Mouse (Mus musculus): ENCODE data around the gene Ank3. TPM values are rescaled to one million over a fixed set of nuclear protein-coding genes. Genes with fewer than 3 reads are reported as not detected.

Gene Ank3
- polyA plus RNA-seq, 1 experiment from 2014 or later: 60.0 TPM

- Histone ChIP-seq H3K27ac (ENCODE audit: low read depth, low read length) (no peak overlapping the region), H3K36me3 (ENCODE audit: control insufficient read depth, insufficient read depth, low read length) (no peaks in the 10 kb centered on the region), H3K9ac (ENCODE audit: low read length) (no peak overlapping the region), H3K4me1 (ENCODE audit: control insufficient read depth, insufficient read depth, low read length) (no peaks in the 10 kb centered on the region; the same call in 1 of the 2 replicates), H3K4me3 (ENCODE audit: low read depth, low read length) (no peak overlapping the region), H3K9me3 (replicated peaks; ENCODE audit: control insufficient read depth, low read length) (no peaks in the 10 kb centered on the region), H3K27me3 (replicated peaks; ENCODE audit: control insufficient read depth, insufficient read depth, low read length) (no peaks in the 10 kb centered on the region), H3K4me2 (ENCODE audit: low read length) (no peak overlapping the region)
- no peak for DNase-seq (ENCODE audit: low spot score)
- 78% methylated on average over 6 of the region's 6 CpGs for WGBS
- ATAC-seq: no peak
Observed at GRCm38 (mm10) chr10:69628743-69629142, 230.2 kb downstream of the Ank3 start.

- H3K36me3 ChIP-seq (ENCODE audit: control insufficient read depth, insufficient read depth, low read length): no peaks in the 10 kb centered on the region
- H3K27ac ChIP-seq (ENCODE audit: low read depth, low read length): no peak overlapping the region
- H3K4me2 ChIP-seq (ENCODE audit: low read length): no peak overlapping the region
- H3K4me3 ChIP-seq (ENCODE audit: low read depth, low read length): no peak overlapping the region
- DNase-seq (ENCODE audit: low spot score) (peak; percentile 31), ATAC-seq (no peak)
- H3K4me1 ChIP-seq (ENCODE audit: control insufficient read depth, insufficient read depth, low read length): peaks cover 14% of the 10 kb centered on the region
- H3K9ac ChIP-seq (ENCODE audit: low read length): no peak overlapping the region
- H3K9me3 ChIP-seq (replicated peaks; ENCODE audit: control insufficient read depth, low read length): no peaks in the 10 kb centered on the region
- WGBS: 61% methylated on average over 7 of the region's 7 CpGs
- H3K27me3 ChIP-seq (replicated peaks; ENCODE audit: control insufficient read depth, insufficient read depth, low read length): no peaks in the 10 kb centered on the region
Observed at GRCm38 (mm10) chr10:69630802-69631388, 232.3 kb downstream of the Ank3 start.

- DNase-seq (ENCODE audit: low spot score) (no peak), ATAC-seq (no peak)
- Histone ChIP-seq H3K4me3 (ENCODE audit: low read depth, low read length) (no peak overlapping the region), H3K27ac (ENCODE audit: low read depth, low read length) (no peak overlapping the region), H3K9ac (ENCODE audit: low read length) (no peak overlapping the region), H3K9me3 (replicated peaks; ENCODE audit: control insufficient read depth, low read length) (no peaks in the 10 kb centered on the region), H3K4me2 (ENCODE audit: low read length) (no peak overlapping the region), H3K27me3 (replicated peaks; ENCODE audit: control insufficient read depth, insufficient read depth, low read length) (no peaks in the 10 kb centered on the region), H3K4me1 (ENCODE audit: control insufficient read depth, insufficient read depth, low read length) (peaks cover 24% of the 10 kb centered on the region), H3K36me3 (ENCODE audit: control insufficient read depth, insufficient read depth, low read length) (no peaks in the 10 kb centered on the region)
- WGBS: 87% methylated on average over 8 of the region's 8 CpGs
Observed at GRCm38 (mm10) chr10:69632885-69633284, 234.3 kb downstream of the Ank3 start.

- ATAC-seq (peak; percentile 40; the same call in 1 of the 2 replicates), DNase-seq (ENCODE audit: low spot score) (peak; percentile 31)
- no peak overlapping the region for H3K9ac ChIP-seq (ENCODE audit: low read length)
- H3K27me3 ChIP-seq (replicated peaks; ENCODE audit: control insufficient read depth, insufficient read depth, low read length): no peaks in the 10 kb centered on the region
- H3K4me1 ChIP-seq (ENCODE audit: control insufficient read depth, insufficient read depth, low read length): peaks cover 24% of the 10 kb centered on the region
- peak overlapping the region; percentile 65 for H3K27ac ChIP-seq (ENCODE audit: low read depth, low read length)
- 51% methylated on average over 5 of the region's 5 CpGs for WGBS
- no peak overlapping the region for H3K4me2 ChIP-seq (ENCODE audit: low read length)
- no peaks in the 10 kb centered on the region for H3K36me3 ChIP-seq (ENCODE audit: control insufficient read depth, insufficient read depth, low read length)
- no peak overlapping the region for H3K4me3 ChIP-seq (ENCODE audit: low read depth, low read length)
- no peaks in the 10 kb centered on the region for H3K9me3 ChIP-seq (replicated peaks; ENCODE audit: control insufficient read depth, low read length)
Observed at GRCm38 (mm10) chr10:69634891-69635290, 236.3 kb downstream of the Ank3 start.

GRCm38 (mm10) chr10:69635910-69636656, 237.5 kb downstream of the Ank3 start:
- Histone ChIP-seq H3K4me1 (ENCODE audit: control insufficient read depth, insufficient read depth, low read length) (peaks cover 24% of the 10 kb centered on the region), H3K4me3 (ENCODE audit: low read depth, low read length) (no peak overlapping the region), H3K4me2 (ENCODE audit: low read length) (no peak overlapping the region), H3K27me3 (replicated peaks; ENCODE audit: control insufficient read depth, insufficient read depth, low read length) (no peaks in the 10 kb centered on the region), H3K27ac (ENCODE audit: low read depth, low read length) (peak overlapping the region; percentile 65; the same call in 1 of the 2 replicates), H3K9ac (ENCODE audit: low read length) (no peak overlapping the region), H3K36me3 (ENCODE audit: control insufficient read depth, insufficient read depth, low read length) (no peaks in the 10 kb centered on the region), H3K9me3 (replicated peaks; ENCODE audit: control insufficient read depth, low read length) (no peaks in the 10 kb centered on the region)
- peak; percentile 53 for DNase-seq (ENCODE audit: low spot score)
- 40% methylated on average over 11 of the region's 11 CpGs for WGBS
- peak; percentile 67 for ATAC-seq

GRCm38 (mm10) chr10:69639138-69639537, 240.6 kb downstream of the Ank3 start:
- DNase-seq (ENCODE audit: low spot score): no peak
- 92% methylated on average over 6 of the region's 6 CpGs for WGBS
- H3K9me3 ChIP-seq (replicated peaks; ENCODE audit: control insufficient read depth, low read length): no peaks in the 10 kb centered on the region
- H3K4me3 ChIP-seq (ENCODE audit: low read depth, low read length): no peak overlapping the region
- H3K36me3 ChIP-seq (ENCODE audit: control insufficient read depth, insufficient read depth, low read length): no peaks in the 10 kb centered on the region
- peaks cover 24% of the 10 kb centered on the region for H3K4me1 ChIP-seq (ENCODE audit: control insufficient read depth, insufficient read depth, low read length)
- no peak overlapping the region for H3K4me2 ChIP-seq (ENCODE audit: low read length)
- H3K27ac ChIP-seq (ENCODE audit: low read depth, low read length): no peak overlapping the region
- ATAC-seq: no peak
- no peaks in the 10 kb centered on the region for H3K27me3 ChIP-seq (replicated peaks; ENCODE audit: control insufficient read depth, insufficient read depth, low read length)
- no peak overlapping the region for H3K9ac ChIP-seq (ENCODE audit: low read length)

- ATAC-seq (no peak), DNase-seq (ENCODE audit: low spot score) (no peak)
- Histone ChIP-seq H3K4me3 (ENCODE audit: low read depth, low read length) (no peak overlapping the region), H3K27ac (ENCODE audit: low read depth, low read length) (no peak overlapping the region), H3K27me3 (replicated peaks; ENCODE audit: control insufficient read depth, insufficient read depth, low read length) (no peaks in the 10 kb centered on the region), H3K9ac (ENCODE audit: low read length) (no peak overlapping the region), H3K9me3 (replicated peaks; ENCODE audit: control insufficient read depth, low read length) (no peaks in the 10 kb centered on the region), H3K4me2 (ENCODE audit: low read length) (no peak overlapping the region), H3K36me3 (ENCODE audit: control insufficient read depth, insufficient read depth, low read length) (no peaks in the 10 kb centered on the region), H3K4me1 (ENCODE audit: control insufficient read depth, insufficient read depth, low read length) (peaks cover 12% of the 10 kb centered on the region)
- 73% methylated on average over 4 of the region's 4 CpGs for WGBS
Observed at GRCm38 (mm10) chr10:69640617-69641016, 242.0 kb downstream of the Ank3 start.

GRCm38 (mm10) chr10:69643481-69643880, 244.9 kb downstream of the Ank3 start:
- H3K4me3 ChIP-seq (ENCODE audit: low read depth, low read length): no peak overlapping the region
- no peaks in the 10 kb centered on the region for H3K9me3 ChIP-seq (replicated peaks; ENCODE audit: control insufficient read depth, low read length)
- no peak overlapping the region for H3K27ac ChIP-seq (ENCODE audit: low read depth, low read length)
- H3K4me1 ChIP-seq (ENCODE audit: control insufficient read depth, insufficient read depth, low read length): no peaks in the 10 kb centered on the region
- H3K36me3 ChIP-seq (ENCODE audit: control insufficient read depth, insufficient read depth, low read length): no peaks in the 10 kb centered on the region
- DNase-seq (ENCODE audit: low spot score) (no peak), ATAC-seq (no peak)
- no peak overlapping the region for H3K9ac ChIP-seq (ENCODE audit: low read length)
- WGBS: 71% methylated on average over 3 of the region's 3 CpGs
- H3K4me2 ChIP-seq (ENCODE audit: low read length): no peak overlapping the region
- no peaks in the 10 kb centered on the region for H3K27me3 ChIP-seq (replicated peaks; ENCODE audit: control insufficient read depth, insufficient read depth, low read length)

GRCm38 (mm10) chr10:69643986-69644385, 245.4 kb downstream of the Ank3 start:
- H3K27ac ChIP-seq (ENCODE audit: low read depth, low read length): no peak overlapping the region
- 88% methylated on average over 6 of the region's 6 CpGs for WGBS
- no peaks in the 10 kb centered on the region for H3K9me3 ChIP-seq (replicated peaks; ENCODE audit: control insufficient read depth, low read length)
- no peak overlapping the region for H3K4me2 ChIP-seq (ENCODE audit: low read length)
- H3K9ac ChIP-seq (ENCODE audit: low read length): no peak overlapping the region
- no peaks in the 10 kb centered on the region for H3K27me3 ChIP-seq (replicated peaks; ENCODE audit: control insufficient read depth, insufficient read depth, low read length)
- no peaks in the 10 kb centered on the region for H3K36me3 ChIP-seq (ENCODE audit: control insufficient read depth, insufficient read depth, low read length)
- no peak for DNase-seq (ENCODE audit: low spot score)
- H3K4me3 ChIP-seq (ENCODE audit: low read depth, low read length): no peak overlapping the region
- ATAC-seq: no peak
- no peaks in the 10 kb centered on the region for H3K4me1 ChIP-seq (ENCODE audit: control insufficient read depth, insufficient read depth, low read length)

All from forebrain, embryonic 14.5 days (tissue).